Mouse (Mus musculus) hindbrain, embryonic 15.5 days (tissue): ENCODE measurements at regions not wholly inside any gene's neighbourhood (a gene's known extent, or its start where the extent isn't known, plus 50 kb on each side); places are given as distances from the start of the nearest gene placed in this dataset.

Experiments used
- ATAC-seq: fragments of 200-750 bp; cut with Nextera tagmentation; 2 replicates; pipeline ENCODE4 v1.8.0; 2017; ENCODE audit warnings: low read depth, moderate number of reproducible peaks, moderate TSS enrichment; ENCODE audit not compliant: low FRiP score
- H3K27ac ChIP-seq: fragments of 300-500 bp; sonication (generic); replicated peaks from 2 replicates; pipeline ENCODE4 v1.5.1; 2015; ENCODE audit warnings: mild to moderate bottlenecking, inconsistent platforms
- H3K27me3 ChIP-seq: fragments of 300-500 bp; sonication (generic); 2 replicates; pipeline ENCODE4 v1.6.1; 2015; ENCODE audit warnings: control low read depth, inconsistent platforms
- H3K36me3 ChIP-seq: fragments of 300-500 bp; sonication (generic); 2 replicates; pipeline ENCODE4 v1.6.1; 2015; ENCODE audit warnings: control low read depth, inconsistent platforms
- H3K4me1 ChIP-seq: fragments of 300-500 bp; sonication (generic); replicated peaks from 2 replicates; pipeline ENCODE4 v1.6.1; 2015; ENCODE audit warnings: control low read depth, inconsistent platforms
- H3K4me2 ChIP-seq: fragments of 300-500 bp; sonication (generic); 2 replicates; pipeline ENCODE4 v1.6.1; 2015; ENCODE audit warnings: moderate library complexity, mild to moderate bottlenecking, inconsistent platforms
- H3K4me3 ChIP-seq: fragments of 300-500 bp; sonication (generic); 2 replicates; pipeline ENCODE4 v1.5.1; 2015; ENCODE audit warnings: mild to moderate bottlenecking, inconsistent platforms
- H3K9ac ChIP-seq: fragments of 300-500 bp; sonication (generic); 2 replicates; pipeline ENCODE4 v1.6.1; 2015; ENCODE audit warnings: inconsistent platforms
- H3K9me3 ChIP-seq: fragments of 300-500 bp; sonication (generic); 2 replicates; pipeline ENCODE4 v1.6.1; 2016; ENCODE audit warnings: control low read depth, inconsistent platforms
- WGBS: fragments of 180-500 bp; shearing (Covaris S2); methylation state at CpG from one replicate; pipeline ENCODE4 v1.1.7; 2015; 5-methylcytosine and 5-hydroxymethylcytosine counted together

- H3K9ac ChIP-seq, result no peak overlapping the region
- no peak overlapping the region for H3K4me2 ChIP-seq
- H3K36me3 ChIP-seq, result no peaks in the 10 kb centered on the region
- WGBS, result 55% methylated on average over 10 of the region's 10 CpGs
- no peak for ATAC-seq
- H3K27me3 ChIP-seq, result no peaks in the 10 kb centered on the region
- H3K4me3 ChIP-seq, result no peak overlapping the region
- no peaks in the 10 kb centered on the region for H3K4me1 ChIP-seq
- no peaks in the 10 kb centered on the region for H3K9me3 ChIP-seq
- no peak overlapping the region for H3K27ac ChIP-seq
Observed at GRCm38 (mm10) chr4:33706785-33707184, 217.6 kb upstream of the Cnr1 start.

GRCm38 (mm10) chr4:33716475-33717117 is 207.8 kb upstream of the Cnr1 start:
- peak overlapping the region; percentile 33 for H3K4me2 ChIP-seq
- no peak overlapping the region for H3K9ac ChIP-seq

GRCm38 (mm10) chr4:33720972-33721371 is 203.4 kb upstream of the Cnr1 start:
- H3K27ac ChIP-seq, result no peak overlapping the region
- no peaks in the 10 kb centered on the region for H3K27me3 ChIP-seq
- H3K9ac ChIP-seq, result no peak overlapping the region
- no peak overlapping the region for H3K4me3 ChIP-seq
- H3K4me1 ChIP-seq, result peaks cover 8% of the 10 kb centered on the region
- no peak overlapping the region for H3K4me2 ChIP-seq
- no peaks in the 10 kb centered on the region for H3K9me3 ChIP-seq
- no peak for ATAC-seq
- 90% methylated on average over 10 of the region's 10 CpGs for WGBS
- H3K36me3 ChIP-seq, result no peaks in the 10 kb centered on the region

More at GRCm38 (mm10) chr4:33716475-33717117, 207.8 kb upstream of the Cnr1 start:
- 23% methylated on average over 20 of the region's 20 CpGs for WGBS
- no peaks in the 10 kb centered on the region for H3K9me3 ChIP-seq
- no peak overlapping the region for H3K4me3 ChIP-seq
- no peaks in the 10 kb centered on the region for H3K36me3 ChIP-seq
- H3K27me3 ChIP-seq, result no peaks in the 10 kb centered on the region
- H3K4me1 ChIP-seq, result peaks cover 8% of the 10 kb centered on the region
- 0 out of 2 replicates have a peak, but pooled peaks have one; percentile 34 for ATAC-seq
- no peak overlapping the region for H3K27ac ChIP-seq

DNA sequence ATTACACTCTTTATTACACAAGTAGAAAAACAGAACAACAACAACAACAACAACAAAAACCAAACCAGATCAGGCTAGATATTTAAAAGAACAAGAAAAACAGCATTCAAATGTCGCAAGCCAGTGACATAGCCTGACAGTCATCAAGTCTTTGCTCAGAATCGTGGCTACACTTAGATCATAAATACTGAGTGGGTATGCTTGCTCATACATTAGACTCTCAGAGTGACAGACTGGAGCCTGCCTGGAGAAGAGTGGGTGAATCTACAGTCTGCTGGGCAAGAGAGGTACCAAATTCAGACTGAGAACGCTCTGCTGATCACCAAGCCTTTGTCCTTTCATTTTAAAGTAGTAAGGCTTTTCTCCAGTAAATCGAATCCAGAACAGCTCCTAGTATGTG is 202.4 kb upstream of the Cnr1 start:
- Histone ChIP-seq H3K4me2 (no peak overlapping the region), H3K4me3 (no peak overlapping the region), H3K9ac (no peak overlapping the region), H3K27me3 (no peaks in the 10 kb centered on the region), H3K9me3 (no peaks in the 10 kb centered on the region), H3K36me3 (no peaks in the 10 kb centered on the region), H3K4me1 (peaks cover under 1% of the 10 kb centered on the region; the same call in 1 of the 2 replicates), H3K27ac (no peak overlapping the region)
- WGBS, result 91% methylated on average over 4 of the region's 4 CpGs
- ATAC-seq, result no peak

DNA sequence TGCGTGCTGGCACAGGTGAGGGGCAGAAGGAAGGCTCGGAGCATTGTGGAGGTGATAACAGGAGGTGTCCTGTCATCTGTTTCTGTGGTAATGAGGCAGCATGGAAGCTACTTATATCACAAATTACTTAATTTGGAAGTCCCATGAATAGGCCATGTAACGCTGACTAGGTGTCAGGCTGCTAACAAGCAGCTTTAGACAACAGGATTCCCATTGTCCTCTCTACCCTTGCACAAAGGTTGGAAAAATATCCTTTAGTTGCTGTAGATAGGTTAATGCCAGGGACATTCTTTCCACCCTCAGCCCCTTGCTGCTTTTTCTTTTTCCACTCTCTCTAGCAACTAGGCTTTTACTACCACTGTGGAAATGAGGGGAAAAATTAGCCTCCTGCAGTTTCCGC is 192.6 kb upstream of the Cnr1 start:
- Histone ChIP-seq H3K4me1 (peaks cover 19% of the 10 kb centered on the region), H3K27ac (no peak overlapping the region), H3K9ac (no peak overlapping the region), H3K4me2 (no peak overlapping the region), H3K4me3 (no peak overlapping the region), H3K36me3 (no peaks in the 10 kb centered on the region), H3K9me3 (no peaks in the 10 kb centered on the region), H3K27me3 (no peaks in the 10 kb centered on the region)
- no peak for ATAC-seq
- WGBS, result 78% methylated on average over 4 of the region's 4 CpGs

DNA sequence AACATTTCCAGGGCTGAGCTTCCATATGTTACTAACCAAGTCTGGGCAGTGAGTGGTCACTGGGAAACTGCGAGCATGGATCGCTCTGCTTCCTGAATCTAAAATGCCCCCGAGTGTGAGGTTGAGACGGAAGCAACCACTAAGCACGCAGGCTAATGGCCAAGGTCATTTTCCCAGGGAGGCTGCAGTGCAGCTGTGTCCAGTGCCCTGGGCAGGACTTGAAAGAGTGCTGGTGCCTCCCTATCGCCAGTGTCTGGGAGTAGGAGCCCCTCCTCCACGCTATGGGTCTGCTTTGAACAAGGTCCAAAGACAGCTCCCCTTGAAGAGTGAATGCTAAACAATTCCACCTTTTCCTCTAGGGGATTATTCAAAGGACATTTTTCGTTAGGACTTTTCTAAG is 189.5 kb upstream of the Cnr1 start:
- H3K9me3 ChIP-seq, result no peaks in the 10 kb centered on the region
- ATAC-seq, result peak; percentile 63
- H3K36me3 ChIP-seq, result no peaks in the 10 kb centered on the region
- no peak overlapping the region for H3K4me3 ChIP-seq
- no peak overlapping the region for H3K27ac ChIP-seq
- H3K27me3 ChIP-seq, result no peaks in the 10 kb centered on the region
- H3K9ac ChIP-seq, result no peak overlapping the region
- peaks cover 19% of the 10 kb centered on the region for H3K4me1 ChIP-seq
- 25% methylated on average over 8 of the region's 8 CpGs for WGBS
- 0 out of 2 replicates have a peak overlapping the region, but pooled peaks have one; percentile 13 for H3K4me2 ChIP-seq

GRCm38 (mm10) chr4:33735442-33735966 is 188.9 kb upstream of the Cnr1 start:
- peaks cover 19% of the 10 kb centered on the region for H3K4me1 ChIP-seq
- no peaks in the 10 kb centered on the region for H3K36me3 ChIP-seq
- peak; percentile 68 for ATAC-seq
- H3K9me3 ChIP-seq, result no peaks in the 10 kb centered on the region
- WGBS, result 33% methylated on average over 3 of the region's 3 CpGs
- H3K27me3 ChIP-seq, result no peaks in the 10 kb centered on the region
- peak overlapping the region; percentile 56 for H3K27ac ChIP-seq
- H3K9ac ChIP-seq, result no peak overlapping the region
- no peak overlapping the region for H3K4me3 ChIP-seq
- H3K4me2 ChIP-seq, result no peak overlapping the region

GRCm38 (mm10) chr4:33736061-33736701 is 188.2 kb upstream of the Cnr1 start:
- no peaks in the 10 kb centered on the region for H3K9me3 ChIP-seq
- no peaks in the 10 kb centered on the region for H3K27me3 ChIP-seq
- H3K4me2 ChIP-seq, result no peak overlapping the region
- no peaks in the 10 kb centered on the region for H3K36me3 ChIP-seq
- no peak; the same call in 1 of the 2 replicates for ATAC-seq
- 64% methylated on average over 9 of the region's 9 CpGs for WGBS
- H3K4me3 ChIP-seq, result no peak overlapping the region
- peak overlapping the region; percentile 56 for H3K27ac ChIP-seq
- H3K9ac ChIP-seq, result no peak overlapping the region
- peaks cover 19% of the 10 kb centered on the region for H3K4me1 ChIP-seq

DNA sequence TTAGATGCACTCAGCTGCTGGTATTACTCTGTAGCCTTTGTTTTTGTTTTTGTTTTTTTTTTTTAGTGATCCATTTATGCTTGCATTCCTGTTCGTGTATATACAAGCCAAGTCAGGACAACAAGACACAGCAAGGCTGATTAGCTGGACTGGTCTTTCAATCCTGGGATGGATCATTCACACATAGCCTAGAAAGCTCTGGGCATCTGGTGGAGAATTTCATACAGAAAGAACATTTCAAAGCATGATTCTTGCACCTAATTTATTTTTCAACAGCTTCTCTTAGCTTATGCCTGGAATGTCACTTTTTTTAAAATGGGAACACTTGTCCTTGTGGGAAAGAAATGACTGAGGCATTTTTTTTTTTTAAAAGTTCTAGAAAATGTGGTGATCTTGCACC is 187.1 kb upstream of the Cnr1 start:
- peaks cover 19% of the 10 kb centered on the region for H3K4me1 ChIP-seq
- no peaks in the 10 kb centered on the region for H3K36me3 ChIP-seq
- no peak for ATAC-seq
- WGBS, result 69% methylated on average over 1 of the region's 1 CpGs
- no peaks in the 10 kb centered on the region for H3K9me3 ChIP-seq
- H3K27me3 ChIP-seq, result no peaks in the 10 kb centered on the region
- H3K4me3 ChIP-seq, result no peak overlapping the region
- H3K4me2 ChIP-seq, result no peak overlapping the region
- H3K27ac ChIP-seq, result no peak overlapping the region
- no peak overlapping the region for H3K9ac ChIP-seq

GRCm38 (mm10) chr4:33737859-33738417 is 186.5 kb upstream of the Cnr1 start:
- no peaks in the 10 kb centered on the region for H3K9me3 ChIP-seq
- H3K4me1 ChIP-seq, result peaks cover 19% of the 10 kb centered on the region
- whole genome bisulfite sequencing, result 65% methylated on average over 8 of the region's 8 CpGs
- H3K4me3 ChIP-seq, result no peak overlapping the region
- H3K9ac ChIP-seq, result no peak overlapping the region
- H3K27me3 ChIP-seq, result no peaks in the 10 kb centered on the region
- H3K36me3 ChIP-seq, result no peaks in the 10 kb centered on the region
- ATAC-seq, result no peak
- no peak overlapping the region for H3K27ac ChIP-seq
- H3K4me2 ChIP-seq, result no peak overlapping the region

DNA sequence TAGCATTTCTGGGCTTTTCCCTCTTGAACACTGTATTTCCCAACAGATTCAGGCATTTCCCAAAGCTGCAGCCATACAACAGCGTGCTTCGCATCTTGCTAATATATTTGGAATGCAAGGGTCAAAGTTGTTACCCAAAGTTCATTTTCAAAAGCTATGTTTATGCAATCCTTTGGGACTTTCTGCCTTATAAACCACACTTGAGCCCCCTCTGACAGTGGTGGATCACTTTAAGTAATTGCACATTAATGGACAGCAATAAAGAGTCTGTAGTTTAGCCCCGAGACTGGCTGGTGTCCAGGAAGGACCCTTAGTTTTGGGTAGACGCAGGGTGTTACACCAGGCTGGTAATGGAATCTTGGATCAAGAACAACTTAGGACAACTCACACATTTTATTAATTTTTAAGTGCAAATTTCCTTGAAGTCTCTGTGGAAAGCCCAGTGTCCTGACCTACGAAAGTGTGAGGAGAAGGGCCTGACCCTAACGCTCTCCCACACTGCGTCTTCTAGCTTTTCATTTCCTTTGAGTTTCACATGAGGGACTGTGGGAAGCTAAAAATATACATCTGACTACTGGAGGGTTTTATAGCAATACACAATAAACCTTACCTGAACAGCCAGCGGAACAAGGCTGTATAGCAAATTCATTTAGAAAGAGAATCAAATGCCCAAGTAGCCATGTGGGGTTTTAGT is 185.0 kb upstream of the Cnr1 start:
- Histone ChIP-seq H3K27ac (no peak overlapping the region), H3K4me3 (no peak overlapping the region), H3K4me2 (no peak overlapping the region), H3K36me3 (no peaks in the 10 kb centered on the region), H3K9me3 (no peaks in the 10 kb centered on the region), H3K27me3 (no peaks in the 10 kb centered on the region), H3K4me1 (peaks cover 19% of the 10 kb centered on the region), H3K9ac (no peak overlapping the region)
- no peak for ATAC-seq
- 78% methylated on average over 8 of the region's 8 CpGs for WGBS

- Histone ChIP-seq H3K4me1 (peaks cover 5% of the 10 kb centered on the region), H3K4me3 (no peak overlapping the region), H3K27me3 (no peaks in the 10 kb centered on the region), H3K9ac (no peak overlapping the region), H3K4me2 (no peak overlapping the region), H3K9me3 (no peaks in the 10 kb centered on the region), H3K36me3 (no peaks in the 10 kb centered on the region), H3K27ac (no peak overlapping the region)
- no peak for ATAC-seq
- WGBS, result 77% methylated on average over 12 of the region's 12 CpGs
Observed at GRCm38 (mm10) chr4:33740982-33741381, 183.4 kb upstream of the Cnr1 start.
